Mouse (Mus musculus): ENCODE data around the gene Pacsin2. TPM values are rescaled to one million over a fixed set of nuclear protein-coding genes. Genes with fewer than 3 reads are reported as not detected.
"Not testable (repeated sequence)": the region's sequence is repeated elsewhere in the genome, so short reads cannot be mapped to it uniquely, and the experiment has no call there.

Pacsin2 gene
- polyA plus RNA-seq, 1 experiment from 2014 or later = 47.9 TPM

DNA sequence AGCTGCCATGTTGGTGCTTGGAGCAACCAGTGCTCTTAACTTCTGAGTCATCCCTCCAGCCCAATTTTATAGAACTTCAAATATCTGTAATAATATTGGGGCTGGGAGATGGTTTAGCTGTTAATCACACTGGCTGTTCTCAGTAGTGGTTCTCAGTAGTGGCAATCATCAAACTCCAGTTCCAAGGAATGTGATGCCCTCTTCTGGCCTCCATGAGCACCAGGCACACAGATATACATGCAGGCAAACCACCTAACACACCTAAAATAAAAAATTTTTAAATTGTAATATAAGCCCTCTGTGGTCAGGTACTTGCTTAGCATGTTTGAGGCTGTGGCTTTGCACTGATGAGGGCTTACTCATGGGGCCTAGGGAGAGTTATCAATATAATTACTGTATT lies 98.7 kb downstream of the Pacsin2 start:
- Histone ChIP-seq H3K36me3 (ENCODE audit: control insufficient read depth, insufficient read depth) (no peaks in the 10 kb centered on the region), H3K27me3 (ENCODE audit: control insufficient read depth, insufficient read depth, low read depth, low read length) (no peaks in the 10 kb centered on the region), H3K4me3 (ENCODE audit: low read depth, low read length) (peak overlapping the region; percentile 55; the same call in 1 of the 2 replicates), H3K27ac (ENCODE audit: low read length) (no peak overlapping the region), H3K9ac (ENCODE audit: low read depth, low read length) (no peak overlapping the region), H3K4me2 (ENCODE audit: low read depth, low read length) (no peak overlapping the region), H3K4me1 (ENCODE audit: control insufficient read depth, low read depth, low read length) (peaks cover 29% of the 10 kb centered on the region), H3K9me3 (replicated peaks; ENCODE audit: control insufficient read depth, low read length) (no peaks in the 10 kb centered on the region)
- no peak for ATAC-seq (ENCODE audit: low read depth)

DNA sequence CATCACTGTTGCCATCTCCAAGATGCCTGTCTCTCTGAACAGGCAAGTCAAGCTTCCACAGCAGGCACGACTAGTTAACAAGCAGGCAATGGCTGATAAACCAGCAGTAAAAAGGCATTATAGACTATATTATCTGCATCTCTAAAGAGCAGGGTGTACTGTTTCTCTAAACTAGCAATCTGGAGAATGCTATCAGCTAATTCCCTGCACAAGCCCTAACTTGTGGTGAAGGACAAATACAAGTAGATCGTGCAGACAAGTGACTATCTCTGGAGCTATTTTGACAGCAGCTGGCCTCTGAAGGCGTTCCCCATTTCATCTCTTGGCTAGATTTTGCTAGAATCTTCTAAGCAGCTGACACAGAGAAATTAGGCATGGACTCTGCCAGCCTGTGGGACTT lies 100.2 kb downstream of the Pacsin2 start:
- H3K4me3 ChIP-seq (ENCODE audit: low read depth, low read length) = no peak overlapping the region
- ATAC-seq (ENCODE audit: low read depth) = no peak; the same call in 1 of the 2 replicates
- peak overlapping the region; percentile 32; the same call in 1 of the 2 replicates for H3K27ac ChIP-seq (ENCODE audit: low read length)
- H3K9me3 ChIP-seq (replicated peaks; ENCODE audit: control insufficient read depth, low read length) = no peaks in the 10 kb centered on the region
- H3K4me2 ChIP-seq (ENCODE audit: low read depth, low read length) = no peak overlapping the region
- peaks cover 29% of the 10 kb centered on the region for H3K4me1 ChIP-seq (ENCODE audit: control insufficient read depth, low read depth, low read length)
- 25% methylated on average over 3 of the region's 3 CpGs for WGBS (ENCODE audit: insufficient replicate concordance)
- H3K36me3 ChIP-seq (ENCODE audit: control insufficient read depth, insufficient read depth) = no peaks in the 10 kb centered on the region
- H3K9ac ChIP-seq (ENCODE audit: low read depth, low read length) = no peak overlapping the region
- no peaks in the 10 kb centered on the region for H3K27me3 ChIP-seq (ENCODE audit: control insufficient read depth, insufficient read depth, low read depth, low read length)

DNA sequence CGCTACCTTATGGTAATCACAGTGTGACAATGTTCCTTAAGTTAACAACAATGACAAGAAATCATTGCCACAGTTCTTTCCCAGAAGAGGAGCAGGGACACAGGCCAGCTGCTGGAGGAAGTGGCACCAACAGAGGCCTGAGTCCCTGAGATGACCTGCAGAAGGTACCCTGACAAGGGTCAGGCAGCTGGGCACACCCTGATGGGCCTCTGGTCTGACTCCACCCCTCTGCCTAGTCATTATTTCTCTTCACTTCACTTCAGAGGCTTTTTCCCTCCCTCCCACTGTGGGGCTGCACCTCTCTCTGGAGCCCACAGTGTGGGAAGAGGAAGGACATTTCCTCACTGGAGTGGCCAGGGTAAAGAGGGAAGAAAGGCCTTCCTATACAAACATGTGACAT lies 101.6 kb downstream of the Pacsin2 start:
- H3K4me1 ChIP-seq (ENCODE audit: control insufficient read depth, low read depth, low read length) = peaks cover 29% of the 10 kb centered on the region
- not testable (repeated sequence) for H3K9ac ChIP-seq (ENCODE audit: low read depth, low read length); H3K36me3 ChIP-seq (ENCODE audit: control insufficient read depth, insufficient read depth); ATAC-seq (ENCODE audit: low read depth); H3K4me2 ChIP-seq (ENCODE audit: low read depth, low read length); H3K27ac ChIP-seq (ENCODE audit: low read length); H3K4me3 ChIP-seq (ENCODE audit: low read depth, low read length); H3K9me3 ChIP-seq (replicated peaks; ENCODE audit: control insufficient read depth, low read length); H3K27me3 ChIP-seq (ENCODE audit: control insufficient read depth, insufficient read depth, low read depth, low read length)
- 84% methylated on average over 1 of the region's 1 CpGs for WGBS (ENCODE audit: insufficient replicate concordance)

DNA sequence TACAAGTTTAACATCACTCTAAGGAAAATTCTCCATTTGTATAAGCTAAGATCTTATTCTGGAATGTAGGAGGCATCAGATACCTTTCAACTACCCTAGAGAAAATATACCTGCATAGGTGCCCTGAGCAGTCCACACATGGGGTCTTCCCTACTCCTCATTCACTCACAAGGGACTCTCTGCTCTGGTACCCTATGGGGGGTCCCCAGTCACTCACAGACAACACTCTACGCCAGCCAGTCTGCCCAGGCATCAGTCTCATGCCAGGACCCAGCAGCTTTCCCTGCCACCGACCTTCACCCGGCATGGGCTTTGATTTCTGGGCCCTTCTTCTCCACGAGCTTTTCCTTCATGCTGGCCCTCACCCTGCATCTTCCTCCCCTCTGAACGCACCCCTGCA lies 103.5 kb downstream of the Pacsin2 start:
- peaks cover 19% of the 10 kb centered on the region for H3K4me1 ChIP-seq (ENCODE audit: control insufficient read depth, low read depth, low read length)
- not testable (repeated sequence) for H3K36me3 ChIP-seq (ENCODE audit: control insufficient read depth, insufficient read depth); H3K27me3 ChIP-seq (ENCODE audit: control insufficient read depth, insufficient read depth, low read depth, low read length); H3K4me2 ChIP-seq (ENCODE audit: low read depth, low read length); H3K9me3 ChIP-seq (replicated peaks; ENCODE audit: control insufficient read depth, low read length); ATAC-seq (ENCODE audit: low read depth); H3K27ac ChIP-seq (ENCODE audit: low read length); H3K4me3 ChIP-seq (ENCODE audit: low read depth, low read length); H3K9ac ChIP-seq (ENCODE audit: low read depth, low read length)
- 65% methylated on average over 4 of the region's 5 CpGs for WGBS (ENCODE audit: insufficient replicate concordance)

DNA sequence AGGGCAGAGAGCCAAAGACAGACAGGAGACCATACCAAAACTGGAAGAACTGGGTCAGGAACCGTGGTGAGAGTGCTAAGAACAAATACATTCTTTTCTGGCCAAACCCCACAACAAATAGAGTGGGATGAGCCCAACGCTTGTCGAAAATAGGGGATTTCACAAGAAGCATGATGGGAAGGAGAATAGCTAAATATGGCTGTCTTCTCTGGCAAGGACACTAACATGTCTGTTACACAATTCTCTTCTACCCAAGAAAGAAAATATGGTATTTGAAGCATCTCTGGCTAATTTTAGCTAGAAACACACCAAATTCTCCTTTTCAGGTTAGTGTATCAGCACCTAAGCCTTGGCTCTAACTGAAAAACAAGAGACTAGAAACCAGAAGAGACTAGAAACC lies 104.3 kb downstream of the Pacsin2 start:
- H3K9me3 ChIP-seq (replicated peaks; ENCODE audit: control insufficient read depth, low read length) = no peaks in the 10 kb centered on the region
- H3K4me2 ChIP-seq (ENCODE audit: low read depth, low read length) = no peak overlapping the region
- peaks cover 19% of the 10 kb centered on the region for H3K4me1 ChIP-seq (ENCODE audit: control insufficient read depth, low read depth, low read length)
- no peak overlapping the region for H3K27ac ChIP-seq (ENCODE audit: low read length)
- H3K27me3 ChIP-seq (ENCODE audit: control insufficient read depth, insufficient read depth, low read depth, low read length) = no peaks in the 10 kb centered on the region
- no peak for ATAC-seq (ENCODE audit: low read depth)
- H3K4me3 ChIP-seq (ENCODE audit: low read depth, low read length) = no peak overlapping the region
- H3K9ac ChIP-seq (ENCODE audit: low read depth, low read length) = no peak overlapping the region
- H3K36me3 ChIP-seq (ENCODE audit: control insufficient read depth, insufficient read depth) = peaks cover 3% of the 10 kb centered on the region
- 78% methylated on average over 3 of the region's 3 CpGs for WGBS (ENCODE audit: insufficient replicate concordance)

DNA sequence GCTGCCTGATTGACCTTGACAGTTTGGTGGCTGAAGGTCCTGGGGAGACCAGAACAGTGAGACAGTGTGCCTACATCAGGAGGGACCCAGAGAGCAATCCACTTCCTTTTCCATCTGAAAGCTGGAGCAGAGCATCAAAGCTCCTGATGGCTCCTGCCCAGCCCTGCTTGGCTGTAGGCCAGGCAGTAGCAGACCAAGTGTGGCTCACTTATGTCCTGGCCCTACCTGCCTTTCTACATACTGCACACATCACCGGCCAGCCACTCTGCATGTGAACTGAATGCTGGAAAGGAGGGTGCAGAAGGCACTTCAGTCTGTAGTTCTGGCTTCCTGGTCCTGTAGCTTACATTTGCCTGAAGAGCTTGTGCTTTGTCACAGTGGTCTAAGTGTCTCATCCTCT lies 105.9 kb downstream of the Pacsin2 start:
- Histone ChIP-seq H3K36me3 (ENCODE audit: control insufficient read depth, insufficient read depth) (peaks cover 3% of the 10 kb centered on the region), H3K4me2 (ENCODE audit: low read depth, low read length) (no peak overlapping the region), H3K9ac (ENCODE audit: low read depth, low read length) (no peak overlapping the region), H3K4me3 (ENCODE audit: low read depth, low read length) (no peak overlapping the region), H3K9me3 (replicated peaks; ENCODE audit: control insufficient read depth, low read length) (no peaks in the 10 kb centered on the region), H3K27ac (ENCODE audit: low read length) (no peak overlapping the region), H3K4me1 (ENCODE audit: control insufficient read depth, low read depth, low read length) (peaks cover 7% of the 10 kb centered on the region), H3K27me3 (ENCODE audit: control insufficient read depth, insufficient read depth, low read depth, low read length) (no peaks in the 10 kb centered on the region)
- no peak for ATAC-seq (ENCODE audit: low read depth)
- 71% methylated on average over 1 of the region's 1 CpGs for WGBS (ENCODE audit: insufficient replicate concordance)

DNA sequence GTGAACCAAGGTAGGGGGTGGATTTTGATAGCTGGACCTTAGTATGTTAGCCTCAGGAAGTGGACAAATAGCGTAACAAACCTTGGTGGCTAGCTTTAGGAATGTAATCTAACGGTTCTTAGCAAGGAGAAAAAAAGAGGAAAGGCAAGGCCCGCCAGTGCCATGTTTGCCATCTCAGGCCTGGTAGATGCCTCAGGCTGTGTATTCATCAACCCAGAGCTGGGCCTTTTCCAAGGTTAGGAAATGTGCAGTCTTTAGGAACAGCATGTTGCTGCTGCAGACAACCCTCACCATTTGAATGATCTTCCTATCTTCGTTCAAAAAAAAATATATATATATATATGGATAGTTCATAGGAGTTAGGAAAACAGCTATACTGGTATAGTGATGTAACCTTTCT lies 112.9 kb downstream of the Pacsin2 start:
- WGBS (ENCODE audit: insufficient replicate concordance) = 79% methylated on average over 4 of the region's 4 CpGs
- no peak overlapping the region for H3K9ac ChIP-seq (ENCODE audit: low read depth, low read length)
- no peaks in the 10 kb centered on the region for H3K36me3 ChIP-seq (ENCODE audit: control insufficient read depth, insufficient read depth)
- no peak overlapping the region for H3K27ac ChIP-seq (ENCODE audit: low read length)
- no peaks in the 10 kb centered on the region for H3K27me3 ChIP-seq (ENCODE audit: control insufficient read depth, insufficient read depth, low read depth, low read length)
- H3K9me3 ChIP-seq (replicated peaks; ENCODE audit: control insufficient read depth, low read length) = no peaks in the 10 kb centered on the region
- no peak for ATAC-seq (ENCODE audit: low read depth)
- no peak overlapping the region for H3K4me2 ChIP-seq (ENCODE audit: low read depth, low read length)
- H3K4me3 ChIP-seq (ENCODE audit: low read depth, low read length) = no peak overlapping the region
- peaks cover 22% of the 10 kb centered on the region for H3K4me1 ChIP-seq (ENCODE audit: control insufficient read depth, low read depth, low read length)

DNA sequence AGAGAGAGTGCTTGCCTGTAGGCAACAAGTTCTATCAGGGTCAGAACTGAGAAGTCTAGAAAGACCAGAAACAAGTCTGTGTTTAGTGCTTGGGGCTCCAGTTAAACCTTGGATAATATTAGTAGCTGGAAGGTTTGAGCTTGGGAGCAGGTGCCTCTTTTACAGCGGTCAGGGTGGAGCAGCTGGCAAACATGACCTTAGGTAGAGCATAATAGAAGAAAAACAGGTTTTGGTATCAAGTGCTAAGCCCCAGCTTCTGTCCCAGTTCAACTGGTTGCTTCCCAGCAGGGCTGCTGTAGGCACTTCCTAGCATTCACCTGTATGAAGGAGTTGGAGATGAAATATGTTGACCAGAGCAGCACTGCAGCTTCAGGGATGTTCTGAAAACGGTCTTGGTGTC lies 113.5 kb downstream of the Pacsin2 start:
- Histone ChIP-seq H3K9ac (ENCODE audit: low read depth, low read length) (peak overlapping the region; percentile 74; the same call in 1 of the 2 replicates), H3K9me3 (replicated peaks; ENCODE audit: control insufficient read depth, low read length) (no peaks in the 10 kb centered on the region), H3K36me3 (ENCODE audit: control insufficient read depth, insufficient read depth) (no peaks in the 10 kb centered on the region), H3K27me3 (ENCODE audit: control insufficient read depth, insufficient read depth, low read depth, low read length) (no peaks in the 10 kb centered on the region), H3K4me3 (ENCODE audit: low read depth, low read length) (no peak overlapping the region; the same call in 1 of the 2 replicates), H3K4me2 (ENCODE audit: low read depth, low read length) (peak overlapping the region; percentile 91), H3K27ac (ENCODE audit: low read length) (peak overlapping the region; percentile 68; the same call in 1 of the 2 replicates), H3K4me1 (ENCODE audit: control insufficient read depth, low read depth, low read length) (peaks cover 22% of the 10 kb centered on the region)
- no peak for ATAC-seq (ENCODE audit: low read depth)
- WGBS (ENCODE audit: insufficient replicate concordance) = 59% methylated on average over 2 of the region's 2 CpGs

DNA sequence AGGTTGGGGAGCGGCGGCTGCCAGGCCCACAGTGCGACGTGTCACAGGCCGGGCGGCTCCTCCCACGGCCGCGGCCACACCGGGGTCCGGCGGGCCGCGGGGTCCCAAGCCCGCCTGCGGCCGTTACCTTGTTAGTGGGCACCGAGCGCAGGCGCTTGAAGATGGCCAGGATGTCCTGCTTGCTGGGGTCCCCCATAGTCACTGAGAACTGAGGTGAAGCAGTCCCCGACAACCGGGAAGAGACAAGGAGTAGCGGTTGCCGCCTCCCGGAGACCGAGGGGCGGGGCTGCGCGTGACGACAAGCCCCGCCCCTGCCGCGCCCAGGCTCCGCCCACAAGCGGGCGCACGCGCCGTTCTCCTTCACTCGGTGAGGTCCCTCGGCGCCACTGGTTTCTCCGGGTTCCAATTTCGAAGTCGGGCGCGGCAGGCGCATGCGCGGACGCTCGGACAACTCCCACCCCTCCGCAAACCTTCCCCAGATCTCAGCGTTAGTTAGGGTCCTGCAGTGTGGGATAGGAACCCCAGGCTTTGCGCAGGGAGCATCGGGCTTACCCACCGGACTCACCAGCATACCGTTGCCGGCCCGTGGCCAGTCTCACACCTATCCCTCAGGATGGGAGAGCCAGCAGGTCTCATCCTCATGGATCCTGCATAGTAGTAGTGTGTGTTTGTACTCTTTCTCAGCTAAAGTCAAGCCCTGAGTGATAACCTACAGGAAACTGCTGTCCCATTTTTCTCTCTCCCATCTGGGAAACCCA lies 114.3 kb downstream of the Pacsin2 start, which contains the start of gene Arfgap3:
Gene Arfgap3, minus strand, starts transcription at position 294 of the 758 bp plus-strand sequence.
- H3K27me3 ChIP-seq (ENCODE audit: control insufficient read depth, insufficient read depth, low read depth, low read length) = no peaks in the 10 kb centered on the region
- no peaks in the 10 kb centered on the region for H3K36me3 ChIP-seq (ENCODE audit: control insufficient read depth, insufficient read depth)
- H3K9me3 ChIP-seq (replicated peaks; ENCODE audit: control insufficient read depth, low read length) = no peaks in the 10 kb centered on the region
- ATAC-seq (ENCODE audit: low read depth) = peak; percentile 90
- under 1% methylated on average over 58 of the region's 60 CpGs for WGBS (ENCODE audit: insufficient replicate concordance)
- H3K27ac ChIP-seq (ENCODE audit: low read length) = peak within 1 kb of the TSS; percentile 68
- peak within 1 kb of the TSS; percentile 91 for H3K4me2 ChIP-seq (ENCODE audit: low read depth, low read length)
- peak within 1 kb of the TSS; percentile 83 for H3K9ac ChIP-seq (ENCODE audit: low read depth, low read length)
- peaks cover 28% of the 10 kb centered on the region for H3K4me1 ChIP-seq (ENCODE audit: control insufficient read depth, low read depth, low read length)
- peak within 1 kb of the TSS; percentile 86 for H3K4me3 ChIP-seq (ENCODE audit: low read depth, low read length)
